ENCODE assay signal across 15 mouse cellular contexts in the genomic region with DNA sequence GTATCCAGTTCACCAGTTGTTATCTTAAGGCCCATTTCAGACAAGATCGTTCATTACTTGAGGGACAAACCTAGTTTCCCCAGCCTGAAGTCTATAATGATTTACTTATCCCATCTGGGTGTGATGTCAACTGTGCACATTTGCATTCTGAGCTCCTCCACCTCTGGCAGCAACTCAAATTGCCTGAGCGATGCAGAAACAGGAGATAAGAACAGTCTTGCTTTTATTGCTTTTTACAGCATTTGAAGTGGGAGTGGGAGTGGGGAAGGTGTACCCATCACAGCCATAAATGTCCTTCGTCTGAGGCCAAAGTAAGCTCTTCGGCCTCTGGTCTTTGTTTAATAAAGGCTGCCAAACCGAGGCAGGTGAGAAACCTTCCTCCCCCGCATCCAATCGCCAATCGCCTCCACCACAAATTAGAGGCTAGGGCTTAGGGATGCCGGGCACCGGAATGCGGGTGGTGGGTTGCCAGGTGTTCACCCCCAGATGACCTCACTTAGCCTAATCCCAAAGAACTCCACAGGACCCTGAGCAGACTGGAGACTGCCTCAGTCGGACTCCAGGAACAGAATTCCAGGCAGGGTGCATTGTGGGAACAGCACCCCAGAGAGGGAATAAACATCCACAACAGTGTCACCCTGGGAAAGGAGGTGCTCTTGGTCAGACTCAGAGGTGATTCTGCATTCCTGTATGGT.
A peak's percentile ranks its signal among the peaks of the same experiment; 100 is the strongest.
DNase-seq lines count a peak whose midpoint lies in the region; ATAC-seq and TF ChIP-seq lines count a peak whose summit lies in the region.
"Had no signal": no experiment of that assay in that cellular context is flagged by ENCODE, and none has a peak within 500 bp of the region (broad histone marks: within the 10 kb centered on the region; RNA-seq: fewer than 3 reads in every experiment).

No protein-coding gene starts in this region.

- TF ChIP-seq POLR2A in kidney, adult 2 months (IDR thresholded peaks at IDR 0.05; ENCODE audit: low read depth, low read length) = no peak
- no peak for TF ChIP-seq POLR2A in lung, adult 2 months (IDR thresholded peaks at IDR 0.05; ENCODE audit: borderline replicate concordance, extremely low read depth, low read depth, low read length)

- no peak for TF ChIP-seq CTCF in kidney, adult 2 months (conservative IDR thresholded peaks at IDR 0.05; ENCODE audit: insufficient read depth, insufficient read length, low read depth, low read length)
- TF ChIP-seq CTCF in lung, adult 2 months (IDR thresholded peaks at IDR 0.05; ENCODE audit: insufficient read depth, low read length) = no peak

- H3K27ac ChIP-seq in kidney, adult 2 months (ENCODE audit: insufficient read depth, low read depth, low read length) = no peak overlapping the region
- H3K27ac ChIP-seq in intestine, embryonic 14.5 days (ENCODE audit: low read depth) = peak overlapping the region; percentile 38; the same call in 1 of the 2 replicates
- H3K27ac ChIP-seq: hindbrain, embryonic 14.5 days; lung, embryonic 15.5 days had no signal

- no peaks in the 10 kb centered on the region for H3K36me3 ChIP-seq in kidney, adult 2 months (ENCODE audit: control insufficient read depth, insufficient read depth, low read length)
- H3K36me3 ChIP-seq in intestine, embryonic 14.5 days (ENCODE audit: control insufficient read depth, insufficient read depth, low read length) = no peaks in the 10 kb centered on the region
- H3K36me3 ChIP-seq: lung, embryonic 15.5 days had no signal

- H3K9ac ChIP-seq in intestine, embryonic 14.5 days (ENCODE audit: low read length) = no peak overlapping the region
- H3K9ac ChIP-seq: hindbrain, embryonic 14.5 days; lung, embryonic 15.5 days had no signal

- no peaks in the 10 kb centered on the region for H3K27me3 ChIP-seq in kidney, adult 2 months (replicated peaks; ENCODE audit: control insufficient read depth, insufficient read depth, low read length)
- H3K27me3 ChIP-seq in intestine, embryonic 14.5 days (replicated peaks; ENCODE audit: control insufficient read depth, insufficient read depth, low read length) = no peaks in the 10 kb centered on the region
- H3K27me3 ChIP-seq: lung, embryonic 15.5 days had no signal

- DNase-seq in kidney, adult 2 months = peak; percentile 39
- no peak for DNase-seq in kidney, adult 8-10 months
- peak; percentile 31 for DNase-seq in R1 (ENCODE audit: low read depth, low spot score)
- DNase-seq in intestine, embryonic 14.5 days (ENCODE audit: low spot score) = peak; percentile 58
- peak; percentile 24 for DNase-seq in kidney, postnatal 14 days
- DNase-seq in lung, adult 2 months = no peak
- no peak for DNase-seq in cerebellum, postnatal 36 days
- no peak for DNase-seq in layer of hippocampus, postnatal 25 days (ENCODE audit: extremely low spot score in 1 of 2, low spot score in 1 of 2)
- DNase-seq: cerebellum, adult 11-12 months; heart, adult 18-20 months; thymus, postnatal 14 days had no signal

- H3K4me1 ChIP-seq in kidney, adult 2 months (ENCODE audit: control insufficient read depth, insufficient read depth, low read length) = no peaks in the 10 kb centered on the region
- H3K4me1 ChIP-seq in intestine, embryonic 14.5 days (replicated peaks; ENCODE audit: control insufficient read depth, insufficient read depth, low read length) = peaks cover 8% of the 10 kb centered on the region
- no peaks in the 10 kb centered on the region for H3K4me1 ChIP-seq in lung, adult 2 months (ENCODE audit: control insufficient read depth, insufficient read depth, low read length)

- H3K9me3 ChIP-seq in intestine, embryonic 14.5 days (ENCODE audit: control insufficient read depth, low read length) = no peaks in the 10 kb centered on the region
- H3K9me3 ChIP-seq: lung, embryonic 15.5 days had no signal

- no peak overlapping the region; the same call in 1 of the 2 replicates for H3K4me2 ChIP-seq in intestine, embryonic 14.5 days (ENCODE audit: low read length)
- H3K4me2 ChIP-seq: hindbrain, embryonic 14.5 days; lung, embryonic 15.5 days had no signal

- 23% methylated on average over 12 of the region's 12 CpGs for WGBS in kidney, adult 2 months
- 11% methylated on average over 12 of the region's 12 CpGs for WGBS in intestine, embryonic 14.5 days
- WGBS in lung, adult 2 months = 37% methylated on average over 12 of the region's 12 CpGs

- ATAC-seq in intestine, embryonic 14.5 days (replicated peaks; ENCODE audit: low FRiP score, low TSS enrichment, low read depth) = peak; percentile 81
- ATAC-seq: activated CD4-positive, CD25-positive, alpha-beta regulatory T cell, adult 4 months; forebrain, embryonic 16.5 days had no signal

- H3K4me3 ChIP-seq in kidney, adult 2 months (ENCODE audit: insufficient read depth, low read depth, low read length) = no peak overlapping the region
- H3K4me3 ChIP-seq in intestine, embryonic 14.5 days (ENCODE audit: low read depth, low read length) = no peak overlapping the region
- H3K4me3 ChIP-seq in lung, adult 2 months (replicated peaks; ENCODE audit: extremely low read depth, low read depth, low read length) = no peak overlapping the region
- H3K4me3 ChIP-seq: lung, embryonic 15.5 days had no signal

Comparison
In these comparisons a context has a peak if more than half of its experiments do, and no peak if none do; other contexts are left out.
1. DNase-seq: peak in kidney, adult 2 months (single experiment), R1 (single experiment), intestine, embryonic 14.5 days (single experiment) and kidney, postnatal 14 days (single experiment); none in kidney, adult 8-10 months (0 of 2), lung, adult 2 months (single experiment), cerebellum, postnatal 36 days (0 of 2) and layer of hippocampus, postnatal 25 days (0 of 2).